Mouse (Mus musculus) monocyte, adult 5-6 weeks (primary cell): ENCODE data around the gene Gstm6. TPM values are rescaled to one million over a fixed set of nuclear protein-coding genes. Genes with fewer than 3 reads are reported as not detected.
A peak's percentile ranks its signal among the peaks of the same experiment; 100 is the strongest.
"Not testable (repeated sequence)": the region's sequence is repeated elsewhere in the genome, so short reads cannot be mapped to it uniquely, and the experiment has no call there.

Source experiments
- ATAC-seq: fragments of 153-309, 156-312 bp; replicated peaks from 2 replicates; pipeline ENCODE4 v1.8.0; 2017; ENCODE audit warnings: mild to moderate bottlenecking; ENCODE audit not compliant: low TSS enrichment, insufficient number of reproducible peaks, severe bottlenecking, poor library complexity, low FRiP score
- total RNA-seq: library from RNA; stranded (forward); fragments of 200-1000, 200-491, 200-594 nt; gene quantifications from 3 replicates; pipeline ENCODE4 v1.2.3, GENCODE M21; 2017

Gene Gstm6
- total RNA-seq, 1 experiment from 2014 or later: not detected

GRCm38 (mm10) chr3:107950531-107950930 lies 7.0 kb upstream of the Gstm6 start:
- ATAC-seq: no peak

GRCm38 (mm10) chr3:107949461-107949860 lies 5.9 kb upstream of the Gstm6 start:
- not testable (repeated sequence) for ATAC-seq

DNA sequence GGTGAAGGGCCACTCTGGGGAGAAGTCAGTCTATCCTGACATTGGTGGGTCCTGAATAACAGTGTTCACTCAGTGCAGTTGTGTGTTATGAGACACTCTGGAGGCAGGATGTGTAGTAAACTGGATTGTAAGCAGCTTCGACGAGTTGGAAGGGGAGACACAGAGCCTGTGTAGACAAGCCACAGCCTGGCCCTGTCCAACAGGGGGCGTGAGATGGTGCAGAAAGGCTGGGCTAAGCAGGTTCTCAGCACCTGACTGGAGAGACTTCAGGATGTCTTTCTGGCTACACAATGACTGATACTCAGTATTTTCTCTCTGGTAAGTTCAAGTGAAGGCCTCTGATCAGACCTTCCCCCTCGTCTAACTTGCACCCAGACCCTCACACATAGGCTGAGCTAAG lies 2.2 kb upstream of the Gstm6 start:
- ATAC-seq: no peak

GRCm38 (mm10) chr3:107941261-107941660 lies 2.3 kb downstream of the Gstm6 start:
- no peak for ATAC-seq

- ATAC-seq: no peak
These were observed 3.0 kb downstream of the Gstm6 start for GRCm38 (mm10) chr3:107940524-107940923.

DNA sequence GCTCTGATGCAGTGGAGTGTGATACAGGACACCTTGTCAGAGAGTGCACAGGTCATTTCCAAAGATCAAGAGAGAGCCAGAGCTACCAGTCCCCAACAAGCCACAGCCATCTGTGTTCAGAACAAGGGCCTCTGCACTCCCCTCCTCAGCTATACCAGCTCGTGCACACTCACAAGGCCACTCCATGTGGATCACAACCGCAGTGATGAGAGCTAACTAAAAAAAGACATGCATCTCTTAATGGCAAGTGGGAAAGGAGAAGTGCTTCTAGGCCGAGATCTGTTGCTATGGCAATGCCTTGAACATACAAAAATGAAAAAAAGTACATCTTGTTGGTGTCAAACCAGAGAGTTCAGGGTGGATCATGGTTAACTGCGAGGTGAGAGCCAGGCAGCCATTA lies 3.7 kb downstream of the Gstm6 start:
- ATAC-seq: no peak

GRCm38 (mm10) chr3:107939403-107939802 lies 4.1 kb downstream of the Gstm6 start:
- peak; percentile 75 for ATAC-seq

- no peak for ATAC-seq
These were observed 7.7 kb downstream of the Gstm6 start for GRCm38 (mm10) chr3:107935888-107936287.

GRCm38 (mm10) chr3:107935268-107935667 lies 8.3 kb downstream of the Gstm6 start:
- ATAC-seq: no peak

DNA sequence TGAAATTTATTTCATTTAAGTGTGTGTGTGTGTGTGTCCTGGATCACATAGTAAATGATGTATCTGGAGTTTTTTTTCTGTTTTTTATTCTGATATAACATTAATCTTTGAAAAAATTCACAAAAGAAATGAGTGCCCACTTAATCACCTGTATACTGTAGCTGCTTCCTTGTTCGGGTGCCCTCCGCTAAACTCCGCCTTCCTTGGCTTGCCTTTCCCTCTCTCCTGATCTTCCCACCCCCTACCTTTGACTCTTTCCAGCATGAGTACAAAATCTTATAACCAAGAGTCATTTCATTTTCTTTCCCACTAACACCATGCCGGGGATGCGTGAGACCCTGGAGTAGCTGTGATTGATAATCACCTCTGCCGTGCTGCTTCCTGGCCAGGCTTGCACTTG lies 11.4 kb downstream of the Gstm6 start:
- no peak for ATAC-seq

DNA sequence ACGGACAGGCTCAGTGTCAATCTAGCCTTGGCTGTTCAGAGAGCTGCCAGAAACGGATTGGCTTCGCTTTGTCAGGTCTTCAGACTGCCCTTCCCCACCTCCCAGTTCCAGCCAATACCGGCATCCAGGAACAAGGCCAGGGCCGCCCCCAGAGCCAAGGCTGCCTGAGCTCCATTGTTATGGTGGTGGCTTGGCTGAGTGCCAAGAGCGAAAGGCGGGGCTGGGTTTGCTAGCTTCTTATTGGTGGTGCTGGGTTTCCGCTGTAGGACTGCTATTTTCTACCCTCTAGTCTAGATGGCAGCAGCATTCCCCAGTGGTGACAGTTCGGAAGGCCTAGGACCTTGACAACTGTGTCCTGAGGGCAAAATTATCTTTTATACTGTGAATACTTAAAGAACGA lies 11.9 kb downstream of the Gstm6 start, which contains the start of gene Gstm7:
Gene Gstm7 (minus strand): TSS at position 148 of the 400 bp plus-strand sequence.
- ATAC-seq: peak; percentile 76

DNA sequence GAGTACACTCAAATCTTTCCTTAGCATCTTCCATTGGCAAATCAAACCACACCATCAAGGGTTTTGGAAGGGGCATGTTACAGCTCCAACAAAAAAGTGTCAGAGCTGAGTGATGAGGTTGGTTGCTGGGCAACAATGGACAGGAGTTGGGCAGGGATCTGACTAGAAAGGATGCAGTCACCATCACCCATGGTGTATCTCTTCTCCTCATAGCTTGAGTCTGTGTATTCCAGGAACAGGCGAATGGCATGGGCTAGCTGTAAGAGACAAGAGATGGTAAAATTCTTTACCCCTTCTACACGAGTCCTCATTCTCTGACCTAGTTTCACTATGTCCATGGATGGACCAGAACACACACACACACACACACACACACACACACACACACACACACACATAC lies 12.4 kb downstream of the Gstm6 start:
- no peak for ATAC-seq

DNA sequence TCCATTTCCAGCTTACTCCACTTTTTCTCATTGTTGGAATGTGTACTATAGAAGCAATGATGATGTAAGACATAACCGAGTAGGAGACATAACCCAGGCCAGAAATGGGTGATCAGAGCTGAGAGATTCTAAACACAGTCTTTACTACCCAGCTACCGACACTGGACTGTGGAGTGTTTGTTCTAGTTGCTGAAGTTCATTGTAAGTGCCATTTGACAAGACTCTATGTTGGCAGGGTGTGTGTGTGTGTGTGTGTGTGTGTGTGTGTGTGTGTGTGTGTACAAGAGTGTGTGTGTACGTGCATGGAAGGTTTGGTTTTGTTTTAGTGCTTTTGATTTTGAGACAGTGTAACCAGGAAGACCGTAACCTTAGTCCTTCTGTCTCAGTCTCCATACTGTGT lies 13.8 kb downstream of the Gstm6 start:
- no peak for ATAC-seq

DNA sequence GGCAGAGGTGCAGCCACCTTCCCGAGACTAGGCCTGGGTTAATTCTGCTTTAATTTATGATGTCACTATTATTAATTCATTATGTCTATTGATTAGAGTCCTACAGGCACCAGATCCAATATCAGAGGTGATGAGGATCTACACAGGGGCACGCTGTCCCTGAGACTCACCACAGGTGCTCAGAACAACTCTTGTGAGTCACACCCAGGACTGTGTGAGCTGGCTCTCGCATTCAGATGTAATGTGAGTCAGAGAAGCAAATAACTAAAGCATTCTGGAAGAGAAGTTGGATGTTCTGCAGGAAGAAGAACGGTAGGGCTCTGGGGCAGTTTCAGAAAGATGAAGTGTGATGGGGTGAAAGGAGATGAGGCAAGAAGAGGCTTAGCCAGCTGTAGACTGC lies 14.3 kb downstream of the Gstm6 start:
- no peak for ATAC-seq

DNA sequence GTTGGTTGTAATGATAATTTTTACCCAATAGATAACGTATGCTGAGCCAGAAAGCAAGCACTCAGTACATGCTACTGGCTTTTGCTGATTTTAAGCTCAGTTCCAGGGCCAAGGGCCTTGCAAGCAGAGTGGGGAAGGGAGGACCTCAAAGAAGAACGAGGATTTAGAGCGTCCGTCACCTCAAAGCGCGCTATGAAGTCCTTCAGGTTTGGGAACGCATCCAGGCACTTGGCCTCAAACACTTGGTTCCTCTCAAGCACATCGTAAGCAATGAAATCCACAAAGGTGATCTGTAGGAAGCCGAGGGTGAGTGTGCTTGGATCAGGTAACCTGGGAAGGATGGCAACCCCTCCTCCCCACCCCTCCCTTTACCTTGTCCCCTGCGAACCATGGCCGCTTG lies 14.9 kb downstream of the Gstm6 start:
- no peak for ATAC-seq

DNA sequence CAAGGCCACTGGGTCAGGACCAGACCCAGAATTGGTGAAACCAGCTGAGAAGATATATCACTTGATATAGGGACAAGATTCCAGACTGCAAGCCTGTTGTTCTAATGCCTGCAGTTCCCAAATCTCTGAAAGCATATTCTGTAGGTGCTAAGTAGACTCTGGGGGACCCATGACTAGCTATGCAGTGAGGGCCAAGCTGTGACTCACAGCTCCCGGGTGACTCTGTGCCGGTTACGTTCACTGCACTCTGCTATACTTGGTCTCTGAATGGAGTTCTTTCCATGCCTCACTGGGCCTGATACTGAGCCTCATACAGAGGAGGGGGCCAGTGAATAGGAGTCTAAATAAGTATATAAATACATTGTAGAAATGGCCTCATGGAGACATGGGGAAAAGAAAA lies 15.7 kb downstream of the Gstm6 start:
- ATAC-seq: no peak

- no peak for ATAC-seq
These were observed 18.2 kb downstream of the Gstm6 start for GRCm38 (mm10) chr3:107925335-107925734.

DNA sequence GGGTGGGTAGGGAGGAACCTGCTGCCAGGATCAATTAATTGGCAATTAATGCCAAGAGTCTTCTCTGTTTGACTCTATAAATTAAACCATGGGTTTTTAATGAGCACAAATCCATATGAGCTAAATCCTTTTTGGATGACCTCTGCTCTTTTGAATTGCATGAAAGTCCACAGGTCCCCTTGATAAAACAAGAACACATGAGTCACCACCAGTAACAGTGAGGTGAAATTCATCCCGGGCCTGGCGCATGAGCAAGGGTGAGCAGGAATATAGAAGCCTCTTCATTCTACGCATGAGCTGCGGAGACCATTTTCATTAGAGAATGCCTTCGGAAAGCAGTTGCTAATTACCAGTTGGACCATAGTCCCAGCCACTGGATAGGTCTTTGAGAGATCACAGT lies 23.2 kb downstream of the Gstm6 start:
- no peak for ATAC-seq

GRCm38 (mm10) chr3:107917783-107918408 lies 25.7 kb downstream of the Gstm6 start:
- ATAC-seq: 0 out of 2 replicates have a peak, but pooled peaks have one; percentile 56

DNA sequence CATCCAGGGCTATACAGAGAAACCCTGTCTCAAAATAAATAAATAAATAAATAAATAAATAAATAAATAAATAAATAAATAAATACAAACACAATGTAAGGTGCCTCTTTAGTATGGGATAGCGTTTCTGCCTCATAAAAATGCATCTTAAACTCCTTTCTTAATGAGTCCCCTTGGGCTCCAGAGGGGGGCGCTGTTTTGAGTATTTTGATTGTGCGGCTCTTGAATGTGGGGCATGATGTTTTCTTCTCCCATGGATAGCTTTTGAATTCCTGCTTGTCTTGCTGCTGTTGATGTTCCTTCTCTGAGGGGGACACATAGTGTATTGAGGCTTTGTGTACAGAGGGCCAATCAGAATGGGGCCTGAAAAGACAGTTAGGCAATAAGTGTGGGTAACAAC lies 26.5 kb downstream of the Gstm6 start:
- no peak for ATAC-seq

DNA sequence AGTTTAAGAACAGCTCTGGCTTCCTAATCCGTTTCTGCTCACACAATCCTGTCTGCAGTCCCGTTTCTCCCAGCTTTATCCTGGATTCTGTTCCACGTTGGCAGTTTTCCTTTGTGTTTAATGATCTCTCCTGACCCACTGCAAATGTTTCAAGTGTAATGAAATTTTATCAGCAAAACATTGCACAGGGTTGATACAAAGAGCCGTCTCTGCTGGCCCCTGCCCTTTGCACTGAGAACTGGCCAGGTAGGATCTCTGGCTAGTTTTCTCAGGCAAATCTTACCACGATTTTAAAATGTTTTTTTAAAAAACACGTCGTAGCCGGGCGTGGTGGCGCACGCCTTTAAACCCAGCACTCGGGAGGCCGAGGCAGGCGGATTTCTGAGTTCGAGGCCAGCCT lies 26.9 kb downstream of the Gstm6 start:
- no peak for ATAC-seq
